Mouse (Mus musculus) MEL (cell line): ENCODE measurements at regions not wholly inside any gene's neighbourhood (a gene's known extent, or its start where the extent isn't known, plus 50 kb on each side); places are given as distances from the start of the nearest gene placed in this dataset.

ENCODE experiments used
- CTCF ChIP-seq, 3 experiments: IDR thresholded peaks in 2 of 3; conservative IDR thresholded peaks in 1 of 3; 2 replicates each; pipeline ENCODE4 v1.5.1; 2011 to 2012; ENCODE audit warnings: low read length in 3 of 3, low read depth in 2 of 3, mild to moderate bottlenecking in 2 of 3, improper control_type of control experiment in 1 of 3, inconsistent platforms in 1 of 3, mixed read lengths in 1 of 3, moderate library complexity in 1 of 3; ENCODE audit not compliant: control insufficient read depth in 1 of 3, insufficient read depth in 1 of 3, poor library complexity in 1 of 3, severe bottlenecking in 1 of 3
- GATA1 ChIP-seq: IDR thresholded peaks from 2 replicates; pipeline ENCODE4 v1.6.1; 2011; ENCODE audit warnings: low read depth, low read length, improper control_type of control experiment
- KAT2A ChIP-seq: conservative IDR thresholded peaks from 2 replicates; pipeline ENCODE4 v1.6.1; 2012; ENCODE audit warnings: low read depth, low read length, improper control_type of control experiment, inconsistent platforms
- POLR2A ChIP-seq, 2 experiments: IDR thresholded peaks; 2 replicates each; pipeline ENCODE4 v1.6.1; 2011 to 2012; ENCODE audit warnings: low read length in 2 of 2, mild to moderate bottlenecking in 2 of 2, control low read depth in 1 of 2, improper control_type of control experiment in 1 of 2, low read depth in 1 of 2, moderate library complexity in 1 of 2; ENCODE audit not compliant: control insufficient read depth in 1 of 2, insufficient read depth in 1 of 2, poor library complexity in 1 of 2

DNA sequence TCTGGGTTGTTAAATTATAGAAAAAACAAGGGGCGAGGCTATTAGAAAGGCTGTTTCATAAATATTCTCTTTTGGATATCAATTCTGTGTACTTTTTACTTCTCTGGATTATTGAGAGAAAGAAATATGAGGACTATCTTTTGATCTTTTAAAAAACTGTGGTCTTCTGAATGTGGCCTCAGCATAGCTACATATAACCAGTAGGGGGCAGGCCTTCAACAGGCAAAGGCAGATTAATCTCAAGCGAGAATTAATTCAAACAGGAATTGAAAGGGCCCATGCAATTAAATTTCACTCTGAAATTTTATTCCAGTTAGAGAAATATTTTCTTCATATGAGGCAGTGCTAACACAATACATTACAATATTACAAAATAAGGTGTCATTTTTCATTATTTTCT, 66.6 kb downstream of the Smim10l1 start:
- no peak for TF ChIP-seq POLR2A (IDR thresholded peaks at IDR 0.05; ENCODE audit: control insufficient read depth in 1 of 2, insufficient read depth in 1 of 2, low read depth in 1 of 2, low read length in 2 of 2, poor library complexity in 1 of 2)
- peak in 1 of 3 experiments; percentile 24; a peak in 1 of 6 replicates for TF ChIP-seq CTCF (IDR thresholded peaks at IDR 0.05 in 2 of 3, conservative IDR thresholded peaks at IDR 0.05 in 1 of 3; ENCODE audit: control insufficient read depth in 1 of 3, insufficient read depth in 1 of 3, low read depth in 2 of 3, low read length in 3 of 3, poor library complexity in 1 of 3, severe bottlenecking in 1 of 3)
- no peak for TF ChIP-seq GATA1
- no peak for TF ChIP-seq KAT2A
